Mouse (Mus musculus) frontal cortex, adult (tissue): Measurements from ENCODE around the gene Terf2.
"Not testable (repeated sequence)": the region's sequence is repeated elsewhere in the genome, so short reads cannot be mapped to it uniquely, and the experiment has no call there.

ENCODE experiments used
- ATAC-seq: cut with Nextera tagmentation; 2 replicates; pipeline ENCODE4 v1.9.2; 2017; ENCODE audit warnings: mild to moderate bottlenecking, moderate library complexity, mixed read lengths; ENCODE audit not compliant: low TSS enrichment

The Terf2 gene

GRCm38 (mm10) chr8:107056973-107057369 is 39.4 kb downstream of the Terf2 start:
- peak; percentile 27 for ATAC-seq

DNA sequence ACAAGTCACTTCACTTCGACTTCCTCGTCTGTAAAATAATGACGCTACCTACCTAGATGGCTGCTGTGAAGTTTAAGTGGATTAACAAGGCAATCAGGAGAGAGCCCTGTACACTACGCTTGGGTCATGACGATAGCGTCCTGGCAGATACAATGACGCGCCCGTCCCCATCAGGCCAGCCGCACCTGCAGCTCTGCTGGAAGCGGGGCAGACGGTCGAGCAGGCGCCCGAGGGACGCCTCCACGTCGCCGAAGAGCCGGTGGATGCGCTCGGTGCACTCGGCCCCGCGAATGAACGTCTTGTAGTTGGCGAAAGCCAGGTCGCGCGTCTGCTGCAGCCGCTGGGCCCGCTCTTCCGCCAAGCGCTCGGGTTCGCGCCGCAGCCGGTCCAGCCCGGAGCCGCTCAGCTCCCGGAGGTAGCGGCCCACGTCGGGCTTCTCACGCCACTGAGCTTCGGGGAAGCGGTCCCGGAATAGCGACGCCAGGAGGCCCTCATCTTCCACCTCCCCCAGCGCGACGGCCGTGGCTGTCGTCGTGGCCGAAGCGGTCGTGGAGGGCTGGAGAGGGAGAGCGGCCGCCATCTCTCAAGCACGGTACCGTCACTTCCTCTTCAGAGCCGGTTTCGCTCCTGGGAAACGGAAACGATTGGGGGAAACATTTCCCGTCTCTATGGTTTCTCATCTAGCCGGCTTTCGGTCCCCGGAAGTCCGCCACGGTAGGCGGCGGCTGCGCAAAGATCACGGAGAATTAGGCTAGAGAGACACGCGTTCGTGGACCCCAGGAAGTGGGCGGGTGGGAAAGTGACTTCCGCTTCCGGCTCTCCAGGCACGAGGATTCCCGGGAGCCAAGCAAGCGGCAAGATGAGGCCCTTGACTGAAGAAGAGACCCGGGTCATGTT is 40.0 kb downstream of the Terf2 start, which contains the start of the genes Cog8 and Nip7:
TSS of gene Cog8 (minus strand) at position 614 of the 897 bp plus-strand sequence.
TSS of gene Nip7 (plus strand) at position 802 of the 897 bp plus-strand sequence.
- ATAC-seq: peak; percentile 98

DNA sequence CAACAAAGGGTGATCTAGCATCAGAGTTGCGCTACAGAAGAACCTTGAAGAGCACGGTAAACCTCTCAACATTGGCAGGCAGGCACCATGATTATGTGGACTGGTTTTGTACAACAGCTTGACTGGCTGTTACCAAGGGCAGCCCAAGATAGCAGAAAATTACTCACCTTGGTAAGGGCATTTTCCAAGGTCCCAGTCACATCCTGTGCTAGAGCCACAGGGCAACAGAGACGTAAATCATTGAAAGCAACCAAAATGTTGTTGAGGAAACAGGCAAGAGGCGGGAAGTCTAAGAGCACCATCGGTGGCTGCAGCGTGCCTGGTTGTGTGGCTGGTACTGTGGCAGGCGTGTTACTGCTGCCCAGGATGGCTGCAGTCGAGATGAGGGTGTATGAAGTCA is 44.3 kb downstream of the Terf2 start:
- no peak for ATAC-seq

DNA sequence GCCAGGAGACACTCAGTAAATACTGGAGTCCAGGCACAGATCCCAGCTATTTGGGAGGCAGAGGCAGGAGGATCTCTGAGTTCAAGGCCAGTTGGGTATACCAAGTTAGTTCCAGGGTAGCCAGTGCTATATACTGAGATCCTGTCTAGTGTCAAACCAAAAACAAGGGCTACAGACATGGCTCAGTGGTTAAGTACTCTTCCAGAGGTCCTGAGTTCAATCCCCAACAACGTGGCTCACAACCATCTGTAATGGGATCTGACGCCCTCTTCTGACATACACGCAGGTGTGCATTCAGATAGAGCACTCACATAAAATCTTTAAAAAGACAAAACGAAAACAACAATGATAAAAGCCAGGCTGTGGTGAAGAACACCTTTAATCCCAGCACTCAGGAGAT is 46.9 kb downstream of the Terf2 start:
- no peak for ATAC-seq

DNA sequence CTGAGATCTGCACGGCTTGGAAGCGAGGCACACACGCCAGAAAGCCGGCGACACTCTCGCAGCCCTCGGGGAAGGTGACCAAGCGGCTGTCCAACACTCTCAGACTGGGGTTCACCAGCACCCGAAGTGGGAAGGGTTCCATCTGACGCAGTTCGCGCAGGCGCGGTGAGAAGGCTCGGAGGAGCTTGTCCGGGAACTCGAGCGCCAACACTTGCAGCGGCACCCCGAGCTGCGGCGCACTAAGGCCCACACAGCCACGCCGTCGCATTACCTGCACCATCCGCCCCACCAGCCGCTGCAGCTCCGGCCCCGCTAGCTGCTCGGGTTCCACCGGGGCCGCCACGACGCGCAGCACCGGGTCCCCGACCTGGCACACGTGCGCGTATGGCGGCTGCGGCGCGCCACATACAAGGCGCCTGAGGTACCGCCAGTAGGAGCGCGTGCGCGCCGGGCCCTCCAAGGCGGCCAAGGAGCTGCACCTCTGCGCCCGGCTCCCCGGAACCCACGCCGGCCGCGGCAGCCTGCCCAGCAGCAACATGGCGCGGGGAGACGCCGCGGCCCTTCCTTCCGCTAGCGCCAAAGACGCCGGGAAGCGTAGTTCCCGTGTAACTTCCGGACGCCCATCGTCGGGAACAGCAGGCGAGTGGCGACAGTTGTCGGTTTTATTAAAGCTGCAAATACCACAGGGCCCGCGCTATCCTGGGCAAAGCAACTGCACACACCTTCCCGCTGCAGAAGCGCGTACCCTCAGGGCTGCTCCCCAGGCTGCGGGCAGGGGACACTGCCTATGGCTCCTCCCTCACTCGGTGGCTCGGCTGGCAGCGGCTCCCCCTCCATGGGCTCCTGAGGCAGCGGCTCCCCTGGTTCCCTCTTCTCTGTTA is 48.0 kb downstream of the Terf2 start, which contains the start of gene Pdf:
TSS of gene Pdf (minus strand) at position 554 of the 881 bp plus-strand sequence.
- ATAC-seq: peak; percentile 89

- no peak for ATAC-seq
These were observed 49.4 kb downstream of the Terf2 start for GRCm38 (mm10) chr8:107046976-107047375.

GRCm38 (mm10) chr8:107045478-107045877 is 50.9 kb downstream of the Terf2 start:
- no peak for ATAC-seq

DNA sequence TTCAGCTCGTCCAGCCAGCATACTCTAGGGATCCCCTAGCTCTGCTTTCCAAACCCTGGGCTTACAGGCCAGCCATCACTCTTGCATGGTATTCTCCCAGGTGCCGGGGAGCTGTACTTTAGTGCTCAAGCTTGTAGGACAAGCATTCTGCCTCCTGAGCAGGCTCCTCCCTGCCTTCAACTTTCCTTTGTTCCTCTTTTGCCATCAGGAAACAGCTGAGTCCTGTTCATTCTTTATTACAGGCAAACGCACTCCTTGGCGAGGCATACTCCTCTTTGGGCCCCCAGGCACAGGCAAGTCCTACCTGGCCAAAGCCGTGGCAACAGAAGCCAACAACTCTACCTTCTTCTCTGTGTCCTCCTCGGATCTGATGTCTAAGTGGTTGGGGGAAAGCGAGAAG is 55.7 kb downstream of the Terf2 start:
- no peak for ATAC-seq

GRCm38 (mm10) chr8:107036626-107037025 is 59.7 kb downstream of the Terf2 start:
- no peak for ATAC-seq

DNA sequence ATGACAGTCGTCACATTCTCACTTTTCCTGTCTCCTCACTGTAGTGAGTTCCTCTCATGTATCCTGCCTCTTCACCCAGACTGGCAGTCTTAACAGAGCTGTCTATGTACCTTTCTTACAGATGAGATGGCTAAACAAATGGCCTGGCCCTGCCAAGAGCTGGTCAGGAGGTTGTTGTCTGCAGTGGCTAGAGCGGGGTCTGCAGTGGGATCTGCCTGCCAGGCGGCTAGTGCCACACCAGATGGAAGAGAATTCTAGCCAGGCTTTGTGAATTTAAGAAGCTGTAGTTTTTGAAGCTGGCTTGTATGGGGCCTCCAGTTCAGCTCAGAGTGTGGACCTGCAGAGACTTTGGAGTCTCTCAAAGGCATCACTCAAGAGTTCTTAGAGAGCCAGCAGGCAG is 60.7 kb downstream of the Terf2 start:
- ATAC-seq: no peak

DNA sequence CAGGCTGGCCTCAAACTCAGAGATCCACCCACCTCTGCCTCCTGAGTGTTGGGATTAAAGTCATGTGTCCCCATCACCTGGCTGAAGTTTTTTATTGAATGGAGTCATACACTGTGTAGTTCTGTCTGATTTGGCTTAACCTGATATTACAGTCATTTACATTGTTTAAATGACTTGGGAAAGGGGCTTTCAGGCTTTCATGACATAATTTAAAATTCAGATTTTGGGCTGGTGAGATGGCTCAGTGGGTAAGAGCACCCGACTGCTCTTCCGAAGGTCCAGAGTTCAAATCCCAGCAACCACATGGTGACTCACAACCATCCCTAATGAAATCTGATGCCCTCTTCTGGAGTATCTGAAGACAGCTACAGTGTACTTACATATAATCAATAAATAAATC is 62.7 kb downstream of the Terf2 start:
- ATAC-seq: not testable (repeated sequence)

GRCm38 (mm10) chr8:107031577-107032090 is 64.7 kb downstream of the Terf2 start:
- ATAC-seq: peak; percentile 42

GRCm38 (mm10) chr8:107030650-107031576 is 65.4 kb downstream of the Terf2 start, which contains the start of gene Vps4a:
Vps4a (plus strand) TSS chr8:107031222.
- ATAC-seq: peak; percentile 84

DNA sequence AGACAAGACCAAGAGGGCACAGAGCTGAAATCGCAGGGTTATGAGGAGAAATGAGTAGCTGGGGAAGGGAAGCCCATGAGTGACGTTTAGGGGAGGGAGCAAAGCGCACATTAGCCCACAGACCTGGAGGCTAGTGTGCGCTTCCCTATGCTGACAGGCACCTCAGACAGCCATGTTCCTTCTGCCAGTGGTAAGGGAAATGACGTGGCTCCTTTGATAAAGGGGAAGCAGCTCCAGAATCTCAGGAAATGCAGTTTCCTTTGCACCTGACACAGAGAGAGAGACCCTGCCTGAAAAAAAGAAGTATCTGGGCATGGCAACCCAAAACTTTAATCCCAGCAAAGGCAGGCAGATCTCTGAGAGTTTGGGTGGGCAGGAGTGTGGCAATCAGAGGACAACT is 66.3 kb downstream of the Terf2 start:
- no peak for ATAC-seq

DNA sequence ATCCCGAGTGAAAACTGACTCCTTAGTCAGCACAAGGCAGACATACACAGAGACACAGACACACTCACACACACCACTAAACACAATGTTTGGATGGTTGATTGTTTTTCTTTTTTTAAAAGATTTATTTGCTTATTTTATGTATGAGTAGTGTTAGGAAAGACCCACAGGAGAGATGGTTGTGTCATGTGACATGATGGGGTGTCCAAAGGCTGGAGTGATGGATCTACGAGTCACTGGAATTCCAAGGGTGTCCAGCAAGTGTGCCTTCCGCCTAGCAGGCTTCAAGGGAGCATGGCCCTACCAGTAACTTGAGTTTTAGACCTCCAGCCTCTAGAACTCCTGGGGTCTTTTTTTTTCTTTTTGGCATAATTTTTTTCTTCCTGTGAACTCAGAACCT is 67.0 kb downstream of the Terf2 start:
- no peak for ATAC-seq

- ATAC-seq: no peak
These were observed 72.9 kb downstream of the Terf2 start for GRCm38 (mm10) chr8:107023479-107023878.
